Mouse (Mus musculus) embryo, embryonic 10.5 days (tissue): ENCODE results near the gene Lgmn.

Experiments
- DNase-seq: peaks from one replicate; pipeline ENCODE4 v3.0.0-alpha.2; 2015; ENCODE audit warnings: low spot score

Gene Lgmn

GRCm38 (mm10) chr12:102391109-102391508 lies 48.5 kb downstream of the Lgmn start:
- no peak for DNase-seq

GRCm38 (mm10) chr12:102390042-102390441 lies 49.6 kb downstream of the Lgmn start:
- DNase-seq, result no peak

DNA sequence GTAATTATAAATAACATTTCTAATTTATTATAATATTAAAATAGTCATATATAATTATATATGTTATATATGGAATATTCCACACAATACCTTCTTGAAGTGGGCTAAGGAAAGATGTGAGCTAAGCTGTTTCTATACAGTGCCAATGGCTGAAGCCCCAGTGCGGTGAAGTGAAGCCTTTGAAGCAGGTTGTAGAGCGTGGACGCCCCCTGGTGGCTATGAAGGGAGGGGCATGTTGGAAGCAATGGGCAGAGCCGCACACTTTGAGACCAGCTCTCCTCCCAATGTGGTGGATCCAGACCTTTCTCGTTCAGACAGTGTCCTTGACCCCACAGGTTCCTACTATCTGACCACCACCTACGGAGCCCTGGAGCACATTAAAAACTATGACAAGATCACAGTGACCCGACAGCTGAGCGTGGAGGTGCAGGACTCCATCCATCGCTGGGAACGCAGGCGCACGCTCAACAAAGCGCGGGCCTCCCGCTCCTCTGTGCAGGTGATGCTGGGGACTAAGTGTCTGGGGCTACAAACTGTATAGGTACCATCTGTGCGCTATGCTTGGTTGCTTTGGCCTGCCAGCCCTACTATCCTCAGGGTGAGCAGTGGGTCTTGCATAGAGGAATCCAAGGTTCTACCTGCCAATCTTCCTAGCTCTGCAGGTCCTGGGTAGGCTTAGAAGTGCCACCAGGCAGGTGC lies 52.2 kb downstream of the Lgmn start:
- DNase-seq, result peak; percentile 92

- peak; percentile 67 for DNase-seq
Measured at GRCm38 (mm10) chr12:102384819-102385218, 54.8 kb downstream of the Lgmn start.

DNA sequence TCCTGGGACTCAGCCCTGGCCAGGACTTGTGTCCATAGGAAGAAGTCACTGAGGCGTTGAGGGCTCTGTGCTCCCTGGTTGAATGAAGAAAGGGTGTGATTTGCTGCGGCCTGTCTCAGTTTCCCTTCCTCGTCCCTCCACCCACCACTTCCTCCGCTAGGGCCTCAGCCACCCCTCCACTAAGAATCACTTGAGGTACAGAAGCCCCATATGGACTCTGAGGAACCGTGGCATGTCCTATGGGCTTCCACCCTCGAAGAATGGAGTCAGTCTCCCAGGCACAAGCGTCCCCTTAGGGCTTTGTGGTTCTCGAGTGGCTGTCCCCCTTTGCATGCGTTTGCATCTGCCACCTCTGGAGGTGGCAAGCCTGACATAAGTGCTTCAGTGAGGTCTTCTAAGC lies 56.3 kb downstream of the Lgmn start:
- DNase-seq, result no peak

- DNase-seq, result no peak
Measured at GRCm38 (mm10) chr12:102382180-102382579, 57.4 kb downstream of the Lgmn start.

GRCm38 (mm10) chr12:102372322-102372721 lies 67.3 kb downstream of the Lgmn start:
- DNase-seq, result no peak

- no peak for DNase-seq
Measured at GRCm38 (mm10) chr12:102370931-102371500, 68.6 kb downstream of the Lgmn start.

DNA sequence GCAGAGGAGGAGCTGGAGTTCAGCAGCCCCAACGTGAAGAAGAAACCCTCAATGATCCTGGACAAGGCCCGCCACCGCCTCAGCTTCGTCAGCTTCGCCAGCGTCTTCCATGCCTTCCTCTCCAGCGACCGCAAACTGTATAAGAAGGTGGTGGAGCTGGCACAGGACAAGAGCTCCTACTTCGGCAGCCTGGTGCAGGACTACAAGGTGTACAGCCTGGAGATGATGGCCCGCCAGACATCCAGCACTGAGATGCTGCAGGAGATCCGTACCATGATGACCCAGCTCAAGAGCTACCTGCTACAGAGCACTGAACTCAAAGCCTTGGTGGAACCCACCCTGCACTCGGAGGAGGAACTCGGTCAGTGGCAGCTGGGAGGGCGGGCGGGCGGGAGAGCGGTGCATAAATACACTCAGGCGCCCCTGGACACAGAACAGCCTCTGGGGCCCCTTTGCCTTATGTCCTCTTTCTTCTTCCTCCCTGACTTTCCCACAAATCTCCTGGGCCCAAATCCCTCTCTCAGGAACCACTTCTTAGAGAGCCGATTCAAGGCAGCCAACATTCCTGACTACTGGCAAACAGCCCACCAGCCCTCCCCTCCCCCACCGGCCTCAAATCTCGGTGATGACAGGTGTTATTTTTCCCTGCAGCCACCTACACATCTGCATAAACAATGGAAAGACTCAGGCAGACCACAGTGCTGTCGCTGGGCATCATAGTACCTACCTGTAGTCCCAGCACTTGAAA lies 70.0 kb downstream of the Lgmn start:
- DNase-seq, result no peak

- DNase-seq, result no peak
Measured at GRCm38 (mm10) chr12:102368556-102368955, 71.1 kb downstream of the Lgmn start.

- no peak for DNase-seq
Measured at GRCm38 (mm10) chr12:102368066-102368465, 71.5 kb downstream of the Lgmn start.

DNA sequence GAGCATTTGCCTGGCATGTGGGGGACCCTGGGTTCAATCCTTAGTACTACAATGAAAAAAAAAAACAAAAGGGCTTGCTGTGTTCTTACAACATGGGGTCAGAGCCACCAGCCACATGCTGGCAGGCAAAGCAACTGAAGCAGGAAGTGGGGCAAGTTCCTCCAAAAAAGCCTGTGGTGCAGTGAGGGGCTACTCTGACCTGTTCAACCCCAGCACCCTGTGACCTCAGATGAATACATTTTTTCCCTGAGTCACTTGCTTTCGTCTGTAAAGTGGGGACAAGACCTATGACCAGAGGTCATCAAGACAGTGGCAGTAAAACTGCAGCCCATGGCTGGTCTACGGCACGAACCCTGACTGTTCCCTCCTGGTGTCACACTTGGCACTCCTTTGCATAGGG lies 72.5 kb downstream of the Lgmn start:
- no peak for DNase-seq

DNA sequence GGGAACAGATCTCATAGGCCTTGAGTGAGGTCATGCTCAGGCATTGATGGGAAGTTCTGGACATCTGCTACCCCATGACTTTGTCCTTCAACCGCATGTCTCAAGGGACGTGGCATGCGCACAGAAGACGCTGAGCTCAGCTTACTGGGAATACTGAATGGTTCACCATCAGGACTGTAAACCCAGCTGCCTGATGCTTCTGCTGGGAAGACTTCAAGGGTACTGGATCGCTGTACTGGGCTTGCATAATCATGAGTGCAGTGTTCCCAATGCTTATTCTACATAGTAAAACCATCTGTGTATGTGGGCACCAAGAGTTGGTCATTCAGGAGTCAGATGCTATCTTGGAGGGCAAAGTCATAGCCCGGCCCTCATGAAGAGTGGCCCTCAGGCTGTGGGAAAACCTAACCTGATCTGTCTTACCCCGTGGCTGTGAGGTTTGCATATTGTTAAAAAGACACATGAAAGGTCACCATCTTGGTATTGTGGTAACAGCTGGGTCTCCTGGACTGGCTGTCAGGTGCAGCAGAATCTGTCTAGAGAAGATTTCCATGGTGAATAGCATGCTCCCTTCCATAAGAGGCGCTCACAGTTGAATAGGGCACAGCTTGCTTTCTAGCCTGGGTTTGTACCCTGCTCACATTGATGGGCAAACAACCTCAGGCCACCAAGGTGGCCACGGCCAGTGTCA lies 73.3 kb downstream of the Lgmn start:
- DNase-seq, result no peak

DNA sequence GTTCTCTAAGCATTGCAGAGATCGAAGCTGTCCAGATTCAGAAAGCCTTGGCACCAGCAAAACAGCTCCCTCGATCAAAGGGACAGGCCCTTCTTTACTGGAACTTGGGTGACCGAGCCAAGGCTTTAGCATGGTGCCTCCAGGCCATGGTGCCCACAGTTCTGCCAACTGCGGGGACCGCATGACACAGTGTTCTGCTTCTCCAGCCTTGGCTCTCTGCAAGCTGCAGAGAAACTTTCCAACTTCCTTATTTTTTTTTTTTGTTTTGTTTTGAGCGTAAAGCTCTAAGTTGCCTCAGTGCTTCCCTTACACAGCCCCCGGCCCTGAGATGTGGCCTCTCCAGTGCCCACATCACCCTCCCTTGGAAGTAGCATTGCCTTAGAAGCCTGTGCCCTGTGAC lies 74.6 kb downstream of the Lgmn start:
- DNase-seq, result no peak

DNA sequence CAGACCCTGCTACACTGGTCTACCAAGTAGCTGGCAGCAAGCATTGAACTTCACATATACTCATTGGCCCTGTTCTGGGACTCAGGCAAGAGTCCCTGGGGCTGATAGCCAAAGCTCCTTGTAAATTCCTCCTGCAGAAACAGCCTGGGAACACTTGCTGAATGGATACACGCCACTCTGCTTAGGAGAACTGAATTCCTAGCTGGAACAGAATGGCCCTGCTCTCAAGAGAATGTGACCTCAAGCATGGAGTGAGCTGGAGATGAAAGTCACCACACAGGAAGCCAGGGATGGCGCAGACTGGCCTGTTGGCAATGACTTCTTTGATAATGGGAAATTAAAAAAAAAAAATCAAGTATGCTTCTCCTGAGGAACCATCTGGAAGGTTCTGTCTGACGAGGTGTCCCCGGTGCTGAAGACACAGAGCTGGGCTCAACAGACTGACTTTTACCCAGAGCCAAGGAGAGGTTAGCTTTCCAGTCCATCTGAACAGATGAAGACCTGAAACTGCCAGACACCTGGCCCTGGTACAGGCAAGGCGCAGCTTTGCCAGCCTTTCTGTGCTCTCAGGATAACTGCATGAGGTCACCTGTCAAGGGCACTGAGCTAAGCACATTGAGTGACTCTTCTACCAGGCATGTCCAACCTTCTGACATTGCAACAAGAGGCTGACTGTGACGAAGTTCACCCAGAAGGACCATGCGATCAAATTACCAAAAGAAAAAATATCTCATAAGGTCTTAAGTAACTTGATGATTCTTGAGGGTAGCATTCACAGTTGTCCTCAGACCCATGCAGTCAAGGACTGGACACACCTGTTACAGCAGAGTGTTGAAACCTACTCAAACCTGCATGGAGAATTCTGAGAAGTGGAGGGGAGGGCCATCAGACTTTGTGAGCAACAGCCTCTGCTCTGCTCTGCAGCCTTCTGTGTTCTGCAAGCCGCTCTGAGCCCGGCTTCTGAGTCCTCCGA lies 78.1 kb downstream of the Lgmn start:
- DNase-seq, result no peak

DNA sequence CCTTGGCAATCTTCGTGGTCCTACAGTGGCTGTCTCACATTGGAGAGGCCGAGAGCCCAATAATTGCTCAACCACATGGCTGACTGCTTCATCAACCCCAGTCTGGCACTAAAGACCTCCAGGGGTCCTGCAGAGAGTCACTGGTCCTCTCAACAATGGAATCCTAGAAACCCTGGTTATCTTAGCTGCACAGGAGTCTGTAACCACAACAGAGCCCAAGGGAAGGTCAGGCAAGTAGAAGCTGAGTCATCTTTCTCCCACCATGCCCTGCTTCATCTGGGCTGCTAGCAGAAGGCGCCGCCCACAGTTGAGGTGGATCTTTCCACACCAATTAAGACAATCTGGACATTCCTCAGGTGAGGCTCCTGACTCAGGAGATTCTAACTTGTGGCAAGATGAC lies 80.2 kb downstream of the Lgmn start:
- DNase-seq, result no peak

DNA sequence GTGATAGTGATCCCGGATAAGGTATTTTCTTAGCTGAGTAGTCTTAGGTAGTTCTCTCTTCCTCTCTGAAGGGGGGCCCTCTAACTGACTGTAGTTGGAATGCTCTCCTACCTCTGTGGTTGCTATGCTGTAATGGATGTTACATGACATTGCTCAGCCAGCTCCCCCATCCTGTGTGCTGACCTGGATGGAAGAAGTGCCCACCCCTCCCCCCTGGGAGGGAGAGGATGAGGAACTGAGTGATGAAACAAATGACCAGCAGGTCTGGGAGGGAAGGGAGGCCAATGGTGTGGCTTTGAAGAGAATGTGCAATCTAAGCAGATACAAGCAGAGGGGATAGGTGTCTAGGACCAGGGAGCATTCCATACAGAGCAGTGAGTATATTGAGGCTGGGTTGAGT lies 82.8 kb downstream of the Lgmn start:
- no peak for DNase-seq

DNA sequence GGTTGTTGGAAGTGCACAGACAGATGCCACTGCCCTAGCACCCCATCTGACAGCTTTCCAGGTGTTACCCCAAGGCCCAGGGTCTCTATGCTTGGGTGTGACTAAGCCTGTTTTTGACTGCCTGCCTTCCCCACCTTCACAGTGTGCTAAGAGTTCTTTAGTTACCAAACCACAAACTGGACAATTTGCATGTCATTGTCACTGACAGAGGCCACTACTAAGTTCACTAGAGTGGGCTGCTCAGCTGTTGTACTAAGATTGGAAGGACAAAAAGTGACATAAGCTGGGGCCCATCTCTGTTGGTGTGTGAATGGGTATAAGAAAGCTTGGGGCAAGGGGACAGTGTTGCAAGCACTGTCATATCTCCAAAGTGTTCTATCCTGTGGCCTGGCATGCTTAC lies 83.8 kb downstream of the Lgmn start:
- DNase-seq, result no peak

DNA sequence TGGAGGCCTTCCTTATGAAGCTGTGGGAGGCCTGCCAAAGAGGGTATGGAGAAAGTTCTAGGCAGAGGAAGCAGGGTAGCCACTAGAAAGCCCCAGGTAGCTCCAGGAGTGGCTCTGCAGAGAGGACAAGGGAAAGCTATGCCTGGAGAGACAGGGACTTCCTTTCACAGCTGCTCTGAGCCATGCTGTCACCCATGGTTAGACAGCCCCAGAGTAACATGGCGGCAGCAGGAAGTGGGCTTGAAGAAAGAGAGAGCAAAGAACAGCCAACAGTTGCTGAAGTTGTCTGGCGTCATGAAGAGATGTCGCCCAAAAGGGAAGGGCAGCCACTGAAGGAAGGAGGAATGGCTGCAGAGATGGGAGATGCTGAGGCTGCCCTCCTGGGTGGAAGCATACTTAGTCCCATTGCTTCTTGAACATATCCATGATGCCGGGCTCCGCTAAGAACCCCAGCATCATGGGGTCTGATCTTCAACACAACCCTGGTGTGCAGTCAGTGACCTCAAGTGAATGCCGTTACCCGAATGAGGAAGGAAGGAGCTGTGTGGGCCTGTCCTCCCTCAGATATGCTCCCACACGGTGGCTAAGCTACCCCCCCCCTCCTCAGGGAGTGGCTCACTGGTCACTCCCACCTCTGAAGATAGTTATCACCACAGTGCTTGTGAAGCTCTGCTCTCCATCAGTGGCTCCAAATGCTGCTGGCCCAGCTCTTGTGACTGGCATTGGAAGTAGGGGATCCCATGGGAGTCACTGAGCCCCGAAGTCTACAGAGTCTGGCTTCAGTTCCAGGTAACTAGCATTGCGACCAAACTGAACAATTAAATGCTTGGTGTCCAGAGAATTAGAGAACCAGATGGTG lies 85.3 kb downstream of the Lgmn start:
- no peak for DNase-seq

GRCm38 (mm10) chr12:102350997-102351396 lies 88.6 kb downstream of the Lgmn start:
- DNase-seq, result no peak

GRCm38 (mm10) chr12:102348447-102348846 lies 91.2 kb downstream of the Lgmn start:
- DNase-seq, result no peak
